Mouse (Mus musculus) embryonic facial prominence, embryonic 13.5 days (tissue): ENCODE measurements around the gene Dab1. TPM values are rescaled to one million over a fixed set of nuclear protein-coding genes. Genes with fewer than 3 reads are reported as not detected.

ENCODE experiments used
- ATAC-seq: fragments of 200-750 bp; cut with Nextera tagmentation; 2 replicates; pipeline ENCODE4 v1.8.0; 2017; ENCODE audit warnings: low read depth; ENCODE audit not compliant: insufficient number of reproducible peaks, insufficient read depth, low FRiP score, low TSS enrichment
- H3K27ac ChIP-seq: fragments of 300-500 bp; sonication (generic); 2 replicates; pipeline ENCODE4 v1.5.1; 2015; ENCODE audit warnings: moderate library complexity, mild to moderate bottlenecking, inconsistent platforms
- H3K27me3 ChIP-seq: fragments of 300-500 bp; sonication (generic); 2 replicates; pipeline ENCODE4 v1.6.1; 2015; ENCODE audit warnings: mild to moderate bottlenecking, inconsistent platforms
- H3K36me3 ChIP-seq: fragments of 300-500 bp; sonication (generic); 2 replicates; pipeline ENCODE4 v1.6.1; 2015; ENCODE audit warnings: mild to moderate bottlenecking, inconsistent platforms
- H3K4me1 ChIP-seq: fragments of 300-500 bp; sonication (generic); 2 replicates; pipeline ENCODE4 v1.6.1; 2015; ENCODE audit warnings: inconsistent platforms
- H3K4me2 ChIP-seq: fragments of 300-500 bp; sonication (generic); 2 replicates; pipeline ENCODE4 v1.6.1; 2015; ENCODE audit warnings: moderate library complexity, mild to moderate bottlenecking, inconsistent platforms
- H3K4me3 ChIP-seq: fragments of 300-500 bp; sonication (generic); 2 replicates; pipeline ENCODE4 v1.5.1; 2015; ENCODE audit warnings: mild to moderate bottlenecking, inconsistent platforms
- H3K9ac ChIP-seq: fragments of 300-500 bp; sonication (generic); 2 replicates; pipeline ENCODE4 v1.6.1; 2015; ENCODE audit warnings: mild to moderate bottlenecking, inconsistent platforms
- H3K9me3 ChIP-seq: fragments of 300-500 bp; sonication (generic); 2 replicates; pipeline ENCODE4 v1.6.1; 2016; ENCODE audit warnings: inconsistent platforms
- WGBS: fragments of 180-500 bp; shearing (Covaris S2); methylation state at CpG from one replicate; pipeline ENCODE4 v1.1.7; 2015; ENCODE audit warnings: mixed read lengths; 5-methylcytosine and 5-hydroxymethylcytosine counted together
- polyA plus RNA-seq: library from polyadenylated mRNA; unstranded; fragments of >200 nt; fragmentation: Nextera tagmentation; extraction: Ambion mirVana; gene quantifications from 2 replicates; pipeline ENCODE4 v1.2.1, GENCODE M21; 2015

Dab1 gene
- polyA plus RNA-seq, 1 experiment from 2014 or later: 17.3 TPM

DNA sequence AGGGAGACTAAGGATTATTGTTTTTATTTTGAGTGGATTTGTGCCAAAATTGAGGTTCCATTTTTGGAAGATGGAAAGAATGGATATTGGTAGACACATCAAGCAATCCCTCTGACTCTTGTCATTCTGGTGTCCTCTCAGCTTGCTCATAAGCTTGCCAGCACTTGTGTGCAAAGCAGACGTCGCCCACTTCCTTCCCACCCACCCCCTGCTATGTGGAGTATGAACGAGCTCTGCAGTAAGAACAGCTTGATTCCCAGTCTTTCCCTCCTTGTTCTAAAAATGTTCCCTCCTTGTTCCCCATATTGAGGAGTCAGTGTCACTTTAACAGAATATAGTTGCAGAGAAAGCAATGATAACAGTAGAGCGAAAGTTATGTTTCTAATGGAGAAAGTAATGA is 11.0 kb downstream of the Dab1 start:
- H3K4me3 ChIP-seq: no peak overlapping the region
- no peak overlapping the region for H3K27ac ChIP-seq
- no peak overlapping the region for H3K9ac ChIP-seq
- 76% methylated on average over 4 of the region's 4 CpGs for WGBS
- H3K4me1 ChIP-seq: no peaks in the 10 kb centered on the region
- no peaks in the 10 kb centered on the region; the same call in 1 of the 2 replicates for H3K27me3 ChIP-seq
- H3K9me3 ChIP-seq: no peaks in the 10 kb centered on the region
- no peak overlapping the region for H3K4me2 ChIP-seq
- ATAC-seq: no peak
- H3K36me3 ChIP-seq: no peaks in the 10 kb centered on the region

- H3K27me3 ChIP-seq: no peaks in the 10 kb centered on the region; the same call in 1 of the 2 replicates
- no peak overlapping the region for H3K9ac ChIP-seq
- no peak overlapping the region for H3K27ac ChIP-seq
- H3K9me3 ChIP-seq: no peaks in the 10 kb centered on the region
- no peak for ATAC-seq
- WGBS: 47% methylated on average over 5 of the region's 5 CpGs
- H3K36me3 ChIP-seq: no peaks in the 10 kb centered on the region
- H3K4me3 ChIP-seq: no peak overlapping the region
- no peaks in the 10 kb centered on the region for H3K4me1 ChIP-seq
- H3K4me2 ChIP-seq: no peak overlapping the region
Measured at GRCm38 (mm10) chr4:103636168-103636776, 17.1 kb downstream of the Dab1 start.

DNA sequence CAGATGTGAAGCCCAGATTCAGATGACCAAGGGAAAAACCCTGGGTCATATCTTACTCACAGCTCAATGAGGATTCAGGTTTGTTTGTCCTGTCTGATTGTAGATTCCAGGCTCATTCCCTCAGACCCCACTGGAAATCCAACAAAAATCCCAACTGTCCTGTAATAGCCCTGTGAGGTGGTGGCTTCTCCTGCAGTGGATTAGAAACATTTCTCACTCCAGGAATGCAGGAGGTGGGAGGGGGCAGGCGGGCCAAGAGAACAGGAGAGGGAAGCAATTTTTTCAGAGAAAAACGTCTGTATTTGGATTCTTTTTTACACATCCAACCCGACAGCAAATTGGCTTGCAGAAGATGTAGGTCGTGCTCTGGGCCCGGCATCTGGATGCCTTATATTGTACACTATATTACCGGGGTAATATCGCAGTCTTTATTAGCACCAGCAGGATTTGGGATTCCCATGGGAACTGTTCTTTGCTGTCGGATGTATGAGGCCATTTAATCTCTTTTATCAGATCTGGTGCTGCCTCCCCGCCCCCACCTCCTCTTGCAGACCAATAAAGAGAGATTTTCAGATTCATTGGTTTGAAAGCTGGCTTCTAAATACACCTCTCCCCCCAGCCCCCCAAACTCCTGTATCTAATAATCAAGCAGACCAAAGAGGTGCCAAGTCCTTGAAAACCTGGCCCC is 29.2 kb downstream of the Dab1 start:
- Histone ChIP-seq H3K9me3 (no peaks in the 10 kb centered on the region), H3K4me3 (no peak overlapping the region), H3K27me3 (no peaks in the 10 kb centered on the region), H3K27ac (no peak overlapping the region), H3K4me1 (no peaks in the 10 kb centered on the region), H3K9ac (no peak overlapping the region), H3K4me2 (no peak overlapping the region), H3K36me3 (no peaks in the 10 kb centered on the region)
- no peak for ATAC-seq
- WGBS: 32% methylated on average over 9 of the region's 9 CpGs

DNA sequence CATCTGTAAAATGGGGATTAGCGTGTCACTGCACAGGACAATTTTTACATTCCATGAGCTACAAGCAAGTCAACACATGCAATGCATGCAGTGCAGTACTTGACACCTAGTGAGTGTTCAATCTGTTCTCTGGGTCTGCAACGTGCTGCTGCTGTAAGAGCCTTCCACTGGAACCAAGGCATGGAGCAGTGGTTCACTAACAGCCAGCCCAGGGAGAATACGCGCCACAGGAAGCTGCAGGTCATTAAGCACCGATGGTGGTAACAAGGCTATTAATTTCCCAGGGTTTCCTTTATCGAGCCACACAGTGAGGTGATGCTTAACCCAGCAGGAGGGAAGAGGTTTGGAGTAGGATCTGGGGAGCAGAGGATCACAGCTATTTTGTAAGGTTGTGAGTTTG is 36.6 kb downstream of the Dab1 start:
- H3K27me3 ChIP-seq: no peaks in the 10 kb centered on the region
- WGBS: 44% methylated on average over 6 of the region's 6 CpGs
- no peak for ATAC-seq
- no peak overlapping the region for H3K9ac ChIP-seq
- H3K9me3 ChIP-seq: no peaks in the 10 kb centered on the region
- no peaks in the 10 kb centered on the region for H3K4me1 ChIP-seq
- no peak overlapping the region for H3K4me3 ChIP-seq
- no peak overlapping the region for H3K27ac ChIP-seq
- no peaks in the 10 kb centered on the region for H3K36me3 ChIP-seq
- no peak overlapping the region for H3K4me2 ChIP-seq

GRCm38 (mm10) chr4:103661386-103661785 is 42.2 kb downstream of the Dab1 start:
- Histone ChIP-seq H3K4me1 (no peaks in the 10 kb centered on the region), H3K4me2 (no peak overlapping the region), H3K9me3 (no peaks in the 10 kb centered on the region), H3K27ac (no peak overlapping the region), H3K36me3 (no peaks in the 10 kb centered on the region), H3K9ac (no peak overlapping the region), H3K27me3 (no peaks in the 10 kb centered on the region), H3K4me3 (no peak overlapping the region)
- no peak for ATAC-seq
- WGBS: 53% methylated on average over 1 of the region's 1 CpGs

DNA sequence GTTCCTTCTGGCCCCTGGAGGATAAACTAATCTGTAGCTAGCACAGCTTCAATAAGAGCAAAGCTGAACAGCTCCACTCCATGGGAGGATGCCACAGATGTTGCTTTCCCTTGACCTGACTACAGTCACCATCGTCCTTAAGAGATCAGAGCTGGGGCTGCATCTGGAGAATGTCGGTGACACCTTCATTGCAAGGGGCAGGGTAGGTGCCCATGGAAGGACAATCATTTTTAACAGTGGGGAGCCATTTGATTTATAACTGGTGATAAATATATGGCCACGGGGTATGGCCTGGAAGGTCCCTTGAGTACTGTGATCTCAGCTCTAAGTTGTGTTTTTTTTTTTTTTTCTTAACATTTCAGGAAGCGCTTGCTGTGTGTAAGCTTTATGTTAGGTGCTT is 48.3 kb downstream of the Dab1 start:
- Histone ChIP-seq H3K4me1 (no peaks in the 10 kb centered on the region), H3K27me3 (no peaks in the 10 kb centered on the region), H3K4me2 (no peak overlapping the region), H3K36me3 (no peaks in the 10 kb centered on the region), H3K9me3 (no peaks in the 10 kb centered on the region), H3K9ac (no peak overlapping the region), H3K27ac (no peak overlapping the region), H3K4me3 (no peak overlapping the region)
- 87% methylated on average over 4 of the region's 4 CpGs for WGBS
- no peak for ATAC-seq

DNA sequence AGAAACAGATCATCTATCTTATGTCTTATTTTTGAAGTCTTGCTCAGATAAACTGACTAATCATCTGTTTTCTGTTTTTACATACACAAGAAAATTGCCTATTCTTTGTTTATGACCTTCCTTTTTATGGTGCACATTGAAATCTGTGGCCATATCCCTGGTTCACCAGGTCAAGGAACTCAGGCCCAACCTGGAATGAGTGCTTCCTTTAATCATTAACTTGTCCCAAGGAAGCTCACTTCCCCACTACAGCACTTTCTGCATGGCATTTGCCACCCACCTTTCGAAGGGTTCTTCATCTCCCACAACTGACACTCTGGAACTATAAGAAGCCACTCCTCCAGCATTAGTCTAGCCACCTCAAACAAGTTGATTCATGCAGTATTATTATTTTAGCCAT is 58.0 kb downstream of the Dab1 start:
- Histone ChIP-seq H3K9me3 (no peaks in the 10 kb centered on the region), H3K27me3 (no peaks in the 10 kb centered on the region), H3K9ac (no peak overlapping the region), H3K4me1 (no peaks in the 10 kb centered on the region; the same call in 1 of the 2 replicates), H3K4me3 (no peak overlapping the region), H3K4me2 (no peak overlapping the region), H3K27ac (no peak overlapping the region), H3K36me3 (no peaks in the 10 kb centered on the region)
- ATAC-seq: no peak
- WGBS: 76% methylated on average over 1 of the region's 1 CpGs

- Histone ChIP-seq H3K4me1 (no peaks in the 10 kb centered on the region; the same call in 1 of the 2 replicates), H3K4me2 (no peak overlapping the region), H3K36me3 (no peaks in the 10 kb centered on the region), H3K27ac (no peak overlapping the region), H3K27me3 (no peaks in the 10 kb centered on the region), H3K9ac (no peak overlapping the region), H3K9me3 (no peaks in the 10 kb centered on the region), H3K4me3 (no peak overlapping the region)
- ATAC-seq: no peak
- WGBS: 74% methylated on average over 6 of the region's 6 CpGs
Measured at GRCm38 (mm10) chr4:103678501-103678900, 59.3 kb downstream of the Dab1 start.

GRCm38 (mm10) chr4:103685136-103685535 is 66.0 kb downstream of the Dab1 start:
- Histone ChIP-seq H3K36me3 (no peaks in the 10 kb centered on the region), H3K4me2 (no peak overlapping the region), H3K27me3 (no peaks in the 10 kb centered on the region), H3K27ac (no peak overlapping the region), H3K9me3 (no peaks in the 10 kb centered on the region), H3K4me1 (no peaks in the 10 kb centered on the region), H3K4me3 (no peak overlapping the region), H3K9ac (no peak overlapping the region)
- WGBS: 85% methylated on average over 4 of the region's 4 CpGs
- no peak for ATAC-seq

DNA sequence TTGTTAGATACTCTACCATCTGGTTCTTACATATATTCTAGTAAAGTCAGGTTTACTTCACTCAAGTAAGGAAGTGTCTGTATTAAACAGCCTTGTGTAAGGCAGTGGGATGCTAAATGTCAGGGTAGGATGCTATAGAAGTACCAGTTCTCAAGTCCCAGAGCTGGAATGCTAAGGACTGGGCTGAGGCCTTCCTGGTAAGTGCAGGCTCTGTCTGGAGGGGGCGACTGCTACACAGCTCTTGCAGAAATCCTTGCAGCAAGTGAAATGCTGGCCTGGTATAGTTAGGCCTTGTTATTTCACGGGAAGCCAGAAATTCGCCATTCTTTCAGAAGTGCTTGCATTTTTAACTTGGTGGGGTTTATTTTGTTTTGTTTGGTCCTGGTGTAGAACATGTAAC is 72.6 kb downstream of the Dab1 start:
- WGBS: 47% methylated on average over 3 of the region's 3 CpGs
- ATAC-seq: no peak
- Histone ChIP-seq H3K36me3 (no peaks in the 10 kb centered on the region), H3K27me3 (no peaks in the 10 kb centered on the region), H3K9ac (no peak overlapping the region), H3K27ac (no peak overlapping the region), H3K4me3 (no peak overlapping the region), H3K4me2 (no peak overlapping the region), H3K9me3 (no peaks in the 10 kb centered on the region), H3K4me1 (no peaks in the 10 kb centered on the region)

DNA sequence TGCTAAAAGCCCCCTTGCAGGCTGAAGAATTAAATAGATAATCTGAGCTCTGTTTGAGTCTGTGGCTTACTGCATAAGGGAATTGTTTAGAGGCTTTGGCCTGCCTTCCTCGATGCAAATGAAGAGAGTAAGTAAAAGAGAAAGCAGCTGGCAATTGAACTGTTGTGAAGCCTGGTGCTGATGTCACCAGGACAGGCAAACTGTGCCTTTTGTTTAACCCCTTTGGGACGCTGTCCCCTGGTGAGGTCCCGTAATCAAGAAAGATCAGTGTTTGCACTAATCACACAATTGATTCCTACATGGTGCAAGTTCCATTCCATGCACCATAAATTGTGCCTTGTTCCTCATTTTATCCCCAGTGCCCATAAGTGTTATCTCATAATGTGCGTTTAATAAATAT is 80.6 kb downstream of the Dab1 start:
- 0 out of 2 replicates have a peak, but pooled peaks cover 4% of the 10 kb centered on the region for H3K4me1 ChIP-seq
- H3K9ac ChIP-seq: no peak overlapping the region
- no peaks in the 10 kb centered on the region for H3K9me3 ChIP-seq
- 34% methylated on average over 4 of the region's 4 CpGs for WGBS
- no peaks in the 10 kb centered on the region for H3K36me3 ChIP-seq
- H3K27me3 ChIP-seq: no peaks in the 10 kb centered on the region
- H3K27ac ChIP-seq: no peak overlapping the region
- ATAC-seq: no peak
- H3K4me3 ChIP-seq: no peak overlapping the region
- no peak overlapping the region for H3K4me2 ChIP-seq

DNA sequence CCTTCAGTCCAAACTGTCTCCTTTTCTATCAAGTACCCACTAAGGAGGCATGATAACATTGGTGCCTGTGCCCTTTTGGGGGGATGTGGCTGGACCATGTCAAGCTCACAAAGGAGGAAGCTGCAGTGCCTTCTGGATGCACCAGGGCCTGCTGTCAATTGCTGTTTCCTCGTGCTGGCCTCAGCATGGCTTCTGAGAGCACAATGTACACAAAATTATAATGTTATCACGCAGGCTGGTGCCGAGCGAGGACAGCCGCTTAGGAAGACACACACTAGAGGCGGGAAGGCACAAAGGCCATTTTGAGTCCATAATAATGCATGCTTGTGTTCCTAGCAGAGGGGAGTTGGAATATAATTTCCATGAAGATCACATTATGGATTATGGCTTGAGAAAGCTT is 81.2 kb downstream of the Dab1 start:
- H3K4me2 ChIP-seq: no peak overlapping the region
- no peak for ATAC-seq
- H3K27me3 ChIP-seq: no peaks in the 10 kb centered on the region
- H3K4me3 ChIP-seq: no peak overlapping the region
- 0 out of 2 replicates have a peak, but pooled peaks cover 4% of the 10 kb centered on the region for H3K4me1 ChIP-seq
- H3K36me3 ChIP-seq: no peaks in the 10 kb centered on the region
- H3K9me3 ChIP-seq: no peaks in the 10 kb centered on the region
- H3K9ac ChIP-seq: no peak overlapping the region
- 65% methylated on average over 6 of the region's 6 CpGs for WGBS
- no peak overlapping the region for H3K27ac ChIP-seq
